Mouse (Mus musculus): ENCODE measurements around the gene Vac14.

The Vac14 gene

GRCm38 (mm10) chr8:110689961-110690360 lies 71.6 kb downstream of the Vac14 start:
- DNase-seq (ENCODE audit: low spot score): no peak

- no peak for DNase-seq (ENCODE audit: low spot score)
These were observed 75.8 kb downstream of the Vac14 start for GRCm38 (mm10) chr8:110694226-110694625.

GRCm38 (mm10) chr8:110694826-110695225 lies 76.4 kb downstream of the Vac14 start:
- DNase-seq (ENCODE audit: low spot score): no peak

GRCm38 (mm10) chr8:110695431-110695830 lies 77.0 kb downstream of the Vac14 start:
- no peak for DNase-seq (ENCODE audit: low spot score)

- no peak for DNase-seq (ENCODE audit: low spot score)
These were observed 77.7 kb downstream of the Vac14 start for GRCm38 (mm10) chr8:110696051-110696450.

- DNase-seq (ENCODE audit: low spot score): no peak
These were observed 79.2 kb downstream of the Vac14 start for GRCm38 (mm10) chr8:110697571-110697970.

- no peak for DNase-seq (ENCODE audit: low spot score)
These were observed 79.7 kb downstream of the Vac14 start for GRCm38 (mm10) chr8:110698098-110698497.

- DNase-seq (ENCODE audit: low spot score): no peak
These were observed 81.1 kb downstream of the Vac14 start for GRCm38 (mm10) chr8:110699501-110699900.

- no peak for DNase-seq (ENCODE audit: low spot score)
These were observed 82.2 kb downstream of the Vac14 start for GRCm38 (mm10) chr8:110700561-110700960.

- no peak for DNase-seq (ENCODE audit: low spot score)
These were observed 84.5 kb downstream of the Vac14 start for GRCm38 (mm10) chr8:110702636-110703459.

- no peak for DNase-seq (ENCODE audit: low spot score)
These were observed 85.2 kb downstream of the Vac14 start for GRCm38 (mm10) chr8:110703460-110704061.

- no peak for DNase-seq (ENCODE audit: low spot score)
These were observed 85.7 kb downstream of the Vac14 start for GRCm38 (mm10) chr8:110704103-110704502.

- DNase-seq (ENCODE audit: low spot score): no peak
These were observed 87.3 kb downstream of the Vac14 start for GRCm38 (mm10) chr8:110705391-110706287.

- DNase-seq (ENCODE audit: low spot score): no peak
These were observed 88.0 kb downstream of the Vac14 start for GRCm38 (mm10) chr8:110706288-110706870.

GRCm38 (mm10) chr8:110708429-110708828 lies 90.0 kb downstream of the Vac14 start:
- no peak for DNase-seq (ENCODE audit: low spot score)

- DNase-seq (ENCODE audit: low spot score): no peak
These were observed 92.2 kb downstream of the Vac14 start for GRCm38 (mm10) chr8:110710593-110710992.

GRCm38 (mm10) chr8:110711271-110711934 lies 93.0 kb downstream of the Vac14 start:
- DNase-seq (ENCODE audit: low spot score): no peak

GRCm38 (mm10) chr8:110713073-110713472 lies 94.7 kb downstream of the Vac14 start:
- DNase-seq (ENCODE audit: low spot score): no peak

- no peak for DNase-seq (ENCODE audit: low spot score)
These were observed 96.6 kb downstream of the Vac14 start for GRCm38 (mm10) chr8:110714827-110715519.

GRCm38 (mm10) chr8:110716075-110716474 lies 97.7 kb downstream of the Vac14 start:
- DNase-seq (ENCODE audit: low spot score): peak; percentile 97

GRCm38 (mm10) chr8:110717131-110717530 lies 98.7 kb downstream of the Vac14 start:
- no peak for DNase-seq (ENCODE audit: low spot score)
